ENCODE assay signal across 7 mouse cellular contexts in the genomic region with DNA sequence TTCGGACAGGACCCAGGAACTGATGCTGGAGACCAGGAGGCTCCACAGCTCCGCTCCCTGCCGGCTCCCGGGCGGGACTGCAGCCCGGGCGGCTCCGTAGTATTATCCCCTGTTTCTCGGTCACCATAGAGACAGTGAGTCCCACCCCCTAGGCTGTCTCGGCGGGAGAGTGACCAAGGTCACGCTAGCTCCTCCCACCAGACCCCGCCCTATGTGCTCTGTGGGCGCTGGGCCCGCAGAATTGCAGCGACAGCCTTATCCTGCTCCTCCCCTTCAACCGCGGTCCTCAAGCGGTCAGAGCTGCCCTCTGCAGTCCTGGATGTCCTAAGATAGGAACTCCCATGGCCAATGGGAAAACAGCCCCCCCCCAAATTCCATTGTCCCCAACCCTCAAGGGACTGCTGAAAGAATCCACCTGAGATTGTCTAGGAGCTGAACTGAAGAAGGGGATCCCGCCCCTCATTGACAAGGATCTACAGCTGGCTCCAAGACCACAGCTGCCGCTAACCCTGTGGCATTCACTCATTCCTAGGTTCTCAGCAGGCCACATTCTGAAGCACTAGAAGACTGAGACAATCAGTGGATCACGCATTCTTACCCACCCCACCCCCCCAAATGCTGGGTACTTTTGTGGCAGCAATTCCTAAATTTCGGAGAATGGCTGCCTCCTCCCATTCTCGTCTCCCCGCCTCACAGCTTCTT. TPM values are rescaled to one million over a fixed set of nuclear protein-coding genes. Genes with fewer than 3 reads are reported as not detected.
DNase-seq lines count a peak whose midpoint lies in the region; ATAC-seq and TF ChIP-seq lines count a peak whose summit lies in the region.

TSS of gene Tppp3 (minus strand) at position 213 of the 702 bp plus-strand sequence.

- peaks cover 46% of the 10 kb centered on the region for H3K4me1 ChIP-seq in erythroblast, embryonic 14.5 days (ENCODE audit: control insufficient read depth)
- peaks cover 61% of the 10 kb centered on the region for H3K4me1 ChIP-seq in heart, embryonic 10.5 days
- peaks cover 24% of the 10 kb centered on the region for H3K4me1 ChIP-seq in kidney, embryonic 14.5 days (ENCODE audit: control insufficient read depth, insufficient read depth, low read length)
- H3K4me1 ChIP-seq in limb, embryonic 15.5 days = peaks cover 64% of the 10 kb centered on the region
- H3K4me1 ChIP-seq in midbrain, postnatal 0 days (ENCODE audit: insufficient read depth, low read length) = peaks cover 23% of the 10 kb centered on the region

- H3K9ac ChIP-seq in kidney, embryonic 14.5 days (ENCODE audit: low read depth, low read length) = peak within 1 kb of the TSS; percentile 38; the same call in 1 of the 2 replicates
- 0 out of 2 replicates have a peak within 1 kb of the TSS, but pooled peaks have one; percentile 14 for H3K9ac ChIP-seq in limb, embryonic 15.5 days
- H3K9ac ChIP-seq in midbrain, postnatal 0 days (replicated peaks; ENCODE audit: low read length, poor library complexity, severe bottlenecking) = peak within 1 kb of the TSS; percentile 73

- peak within 1 kb of the TSS; percentile 44 for H3K4me3 ChIP-seq in erythroblast, embryonic 14.5 days (replicated peaks)
- peak within 1 kb of the TSS; percentile 47 for H3K4me3 ChIP-seq in heart, embryonic 10.5 days
- peak within 1 kb of the TSS; percentile 31 for H3K4me3 ChIP-seq in kidney, embryonic 14.5 days (ENCODE audit: low read length)
- peak within 1 kb of the TSS; percentile 33 for H3K4me3 ChIP-seq in limb, embryonic 15.5 days
- H3K4me3 ChIP-seq in midbrain, postnatal 0 days (ENCODE audit: low read depth, low read length) = peak within 1 kb of the TSS; percentile 45

- ATAC-seq in kidney, embryonic 14.5 days (ENCODE audit: low FRiP score, low TSS enrichment) = peak; percentile 95
- ATAC-seq in limb, embryonic 15.5 days (ENCODE audit: insufficient number of reproducible peaks, low FRiP score, low TSS enrichment, low read depth) = peak; percentile 88
- peak; percentile 90 for ATAC-seq in midbrain, postnatal 0 days (ENCODE audit: low FRiP score)

- peak; percentile 74 for TF ChIP-seq CTCF in midbrain, postnatal 0 days (IDR thresholded peaks at IDR 0.05)

- H3K4me2 ChIP-seq in kidney, embryonic 14.5 days (replicated peaks; ENCODE audit: low read depth, low read length) = peak within 1 kb of the TSS; percentile 52
- H3K4me2 ChIP-seq in limb, embryonic 15.5 days = peak within 1 kb of the TSS; percentile 53
- peak within 1 kb of the TSS; percentile 68 for H3K4me2 ChIP-seq in midbrain, postnatal 0 days (ENCODE audit: low read depth, low read length, poor library complexity, severe bottlenecking)

- peak; percentile 76 for DNase-seq in c-Kit-positive CD71-positive TER-119-negative erythroid progenitor cells, embryonic 14.5 days (ENCODE audit: low read depth)
- peak; percentile 98 for DNase-seq in heart, embryonic 10.5 days (ENCODE audit: low spot score)
- DNase-seq in midbrain, postnatal 0 days (ENCODE audit: low spot score) = peak; percentile 94
- peak; percentile 51 to 64 for DNase-seq in spleen, postnatal 14 days (ENCODE audit: low spot score in 2 of 2)

- H3K27me3 ChIP-seq in erythroblast, embryonic 14.5 days (ENCODE audit: control insufficient read depth) = peaks cover 62% of the 10 kb centered on the region
- H3K27me3 ChIP-seq in heart, embryonic 10.5 days (ENCODE audit: insufficient read depth, poor library complexity, severe bottlenecking) = peaks cover 56% of the 10 kb centered on the region
- peaks cover 4% of the 10 kb centered on the region for H3K27me3 ChIP-seq in kidney, embryonic 14.5 days (ENCODE audit: control insufficient read depth, insufficient read depth, low read length)
- H3K27me3 ChIP-seq in limb, embryonic 15.5 days = peaks cover 24% of the 10 kb centered on the region
- no peaks in the 10 kb centered on the region for H3K27me3 ChIP-seq in midbrain, postnatal 0 days (ENCODE audit: insufficient read depth, low read length)

- peak within 1 kb of the TSS; percentile 43 for H3K27ac ChIP-seq in heart, embryonic 10.5 days
- H3K27ac ChIP-seq in kidney, embryonic 14.5 days (ENCODE audit: low read depth, low read length) = no peak within 1 kb of the TSS
- H3K27ac ChIP-seq in limb, embryonic 15.5 days = peak within 1 kb of the TSS; percentile 57
- H3K27ac ChIP-seq in midbrain, postnatal 0 days (ENCODE audit: low read depth, low read length) = peak within 1 kb of the TSS; percentile 69

- no peaks in the 10 kb centered on the region for H3K36me3 ChIP-seq in erythroblast, embryonic 14.5 days (ENCODE audit: control insufficient read depth)
- 0 out of 2 replicates have a peak, but pooled peaks cover 12% of the 10 kb centered on the region for H3K36me3 ChIP-seq in heart, embryonic 10.5 days
- H3K36me3 ChIP-seq in kidney, embryonic 14.5 days (ENCODE audit: control insufficient read depth, insufficient read depth, low read length) = peaks cover 8% of the 10 kb centered on the region; the same call in 1 of the 2 replicates
- peaks cover 21% of the 10 kb centered on the region for H3K36me3 ChIP-seq in limb, embryonic 15.5 days
- peaks cover 18% of the 10 kb centered on the region for H3K36me3 ChIP-seq in midbrain, postnatal 0 days (ENCODE audit: insufficient read depth, low read length)

- H3K9me3 ChIP-seq in erythroblast, embryonic 14.5 days (ENCODE audit: control insufficient read depth, low read length) = no peaks in the 10 kb centered on the region
- H3K9me3 ChIP-seq in heart, embryonic 10.5 days = no peaks in the 10 kb centered on the region
- H3K9me3 ChIP-seq in kidney, embryonic 14.5 days (ENCODE audit: control insufficient read depth, low read length) = no peaks in the 10 kb centered on the region
- H3K9me3 ChIP-seq in limb, embryonic 15.5 days = no peaks in the 10 kb centered on the region
- H3K9me3 ChIP-seq in midbrain, postnatal 0 days (ENCODE audit: low read length) = no peaks in the 10 kb centered on the region

- WGBS in heart, embryonic 10.5 days = 3% methylated on average over 25 of the region's 25 CpGs
- WGBS in kidney, embryonic 14.5 days = 6% methylated on average over 25 of the region's 25 CpGs
- 9% methylated on average over 25 of the region's 25 CpGs for WGBS in limb, embryonic 15.5 days
- WGBS in midbrain, postnatal 0 days = 8% methylated on average over 25 of the region's 25 CpGs

RNA-seq across cellular contexts. Expression of gene Tppp3, which starts in this region (rescaled TPM):
- 0.34 and 0.96 TPM in 2 replicates for polyA plus RNA-seq in erythroblast, embryonic 14.5 days (2012)
- polyA plus RNA-seq in heart, embryonic 10.5 days (2016; fragmentation: Nextera tagmentation; extraction: Ambion mirVana) = 25.5 and 28.4 TPM in 2 replicates
- polyA plus RNA-seq in kidney, embryonic 14.5 days (2014; fragmentation: Nextera tagmentation; extraction: Ambion mirVana) = 18.3 and 22.3 TPM in 2 replicates
- 160 and 305 TPM in 2 replicates for polyA plus RNA-seq in limb, embryonic 15.5 days (2015; fragmentation: Nextera tagmentation; extraction: Ambion mirVana)
- total RNA-seq in midbrain, postnatal 0 days (2014; rRNA removed) = 75.0 and 82.8 TPM in 2 replicates
- polyA plus RNA-seq in midbrain, postnatal 0 days (2015; fragmentation: Nextera tagmentation; extraction: Ambion mirVana) = 159 and 164 TPM in 2 replicates

Comparison
In these comparisons a context has a peak if more than half of its experiments do, and no peak if none do; other contexts are left out.
1. H3K9ac ChIP-seq: peak in every context shown above with its lines; median percentile 73 in midbrain, postnatal 0 days; 38 in kidney, embryonic 14.5 days; 14 in limb, embryonic 15.5 days.